Mouse (Mus musculus) cerebellum, postnatal 36 days (tissue): ENCODE measurements at regions not wholly inside any gene's neighbourhood (a gene's known extent, or its start where the extent isn't known, plus 50 kb on each side); places are given as distances from the start of the nearest gene placed in this dataset.

Experiments
- DNase-seq, 2 experiments: peaks; one replicate each; pipeline ENCODE4 v3.0.0; 2021 to 2022; ENCODE audit warnings: mixed read lengths in 2 of 2

GRCm38 (mm10) chr5:43089941-43090340 lies 143.0 kb upstream of the Cpeb2 start:
- DNase-seq: peak in 1 of 2 experiments; percentile 27

GRCm38 (mm10) chr5:43093647-43094326 lies 139.2 kb upstream of the Cpeb2 start:
- no peak for DNase-seq

- DNase-seq: peak; percentile 15 to 40
Observed at GRCm38 (mm10) chr5:43094329-43094898, 138.6 kb upstream of the Cpeb2 start.

- DNase-seq: no peak
Observed at GRCm38 (mm10) chr5:43102000-43102459, 130.9 kb upstream of the Cpeb2 start.

GRCm38 (mm10) chr5:43102590-43102989 lies 130.4 kb upstream of the Cpeb2 start:
- no peak for DNase-seq

GRCm38 (mm10) chr5:43103728-43104127 lies 129.2 kb upstream of the Cpeb2 start:
- DNase-seq: no peak

- DNase-seq: no peak
Observed at GRCm38 (mm10) chr5:43105528-43105927, 127.4 kb upstream of the Cpeb2 start.

GRCm38 (mm10) chr5:43107436-43108259 lies 125.3 kb upstream of the Cpeb2 start:
- no peak for DNase-seq

- DNase-seq: no peak
Observed at GRCm38 (mm10) chr5:43108260-43108589, 124.7 kb upstream of the Cpeb2 start.

GRCm38 (mm10) chr5:43110122-43110521 lies 122.8 kb upstream of the Cpeb2 start:
- no peak for DNase-seq

GRCm38 (mm10) chr5:43111740-43112139 lies 121.2 kb upstream of the Cpeb2 start:
- no peak for DNase-seq

- DNase-seq: no peak
Observed at GRCm38 (mm10) chr5:43113405-43114119, 119.4 kb upstream of the Cpeb2 start.

GRCm38 (mm10) chr5:43115507-43115906 lies 117.5 kb upstream of the Cpeb2 start:
- no peak for DNase-seq

- DNase-seq: no peak
Observed at GRCm38 (mm10) chr5:43116821-43117220, 116.1 kb upstream of the Cpeb2 start.

- DNase-seq: no peak
Observed at GRCm38 (mm10) chr5:43121065-43121464, 111.9 kb upstream of the Cpeb2 start.

GRCm38 (mm10) chr5:43124301-43124700 lies 108.7 kb upstream of the Cpeb2 start:
- no peak for DNase-seq

- DNase-seq: no peak
Observed at GRCm38 (mm10) chr5:43125774-43126536, 107.0 kb upstream of the Cpeb2 start.

GRCm38 (mm10) chr5:43130377-43130776 lies 102.6 kb upstream of the Cpeb2 start:
- no peak for DNase-seq

- no peak for DNase-seq
Observed at GRCm38 (mm10) chr5:43130901-43131557, 101.9 kb upstream of the Cpeb2 start.

GRCm38 (mm10) chr5:43133672-43134071 lies 99.3 kb upstream of the Cpeb2 start:
- DNase-seq: no peak

GRCm38 (mm10) chr5:43136142-43136541 lies 96.8 kb upstream of the Cpeb2 start:
- no peak for DNase-seq

GRCm38 (mm10) chr5:43137777-43138176 lies 95.2 kb upstream of the Cpeb2 start:
- no peak for DNase-seq
